Mouse (Mus musculus): ENCODE measurements around the gene Col11a2. TPM values are rescaled to one million over a fixed set of nuclear protein-coding genes. Genes with fewer than 3 reads are reported as not detected.

Col11a2 gene
- polyA plus RNA-seq, 1 experiment from 2014 or later = 53.9 TPM

DNA sequence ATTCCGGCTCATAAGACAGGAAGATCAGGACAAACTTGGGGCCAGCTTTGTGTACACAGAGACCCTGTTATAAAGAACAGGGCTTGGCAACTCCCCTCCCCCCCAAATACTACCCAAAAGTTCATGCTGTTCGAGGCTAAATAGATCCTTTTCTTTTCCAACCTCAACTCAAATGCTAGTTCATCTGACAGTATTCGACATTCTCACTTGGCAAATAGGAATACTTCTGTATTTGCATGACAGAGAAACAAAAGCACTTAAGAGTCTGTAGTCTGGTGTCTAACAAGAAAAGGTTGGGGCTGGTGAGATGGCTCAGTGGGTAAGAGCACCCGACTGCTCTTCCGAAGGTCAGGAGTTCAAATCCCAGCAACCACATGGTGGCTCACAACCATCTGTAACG, 69.2 kb downstream of the Col11a2 start:
- no peak for DNase-seq (ENCODE audit: low spot score)
- ATAC-seq (ENCODE audit: low read depth) = no peak
- Histone ChIP-seq H3K4me2 (ENCODE audit: low read depth, low read length) (no peak overlapping the region), H3K36me3 (ENCODE audit: control insufficient read depth, insufficient read depth, low read length) (peaks cover 47% of the 10 kb centered on the region), H3K4me1 (ENCODE audit: control insufficient read depth, insufficient read depth, low read length) (no peaks in the 10 kb centered on the region), H3K4me3 (ENCODE audit: low read depth, low read length) (no peak overlapping the region), H3K9me3 (ENCODE audit: control insufficient read depth, low read length) (peaks cover 3% of the 10 kb centered on the region; the same call in 1 of the 2 replicates), H3K27me3 (replicated peaks; ENCODE audit: control insufficient read depth, insufficient read depth, low read length) (no peaks in the 10 kb centered on the region), H3K9ac (ENCODE audit: low read depth, low read length) (no peak overlapping the region), H3K27ac (replicated peaks; ENCODE audit: low read depth, low read length) (no peak overlapping the region)
- WGBS = 73% methylated on average over 5 of the region's 6 CpGs

DNA sequence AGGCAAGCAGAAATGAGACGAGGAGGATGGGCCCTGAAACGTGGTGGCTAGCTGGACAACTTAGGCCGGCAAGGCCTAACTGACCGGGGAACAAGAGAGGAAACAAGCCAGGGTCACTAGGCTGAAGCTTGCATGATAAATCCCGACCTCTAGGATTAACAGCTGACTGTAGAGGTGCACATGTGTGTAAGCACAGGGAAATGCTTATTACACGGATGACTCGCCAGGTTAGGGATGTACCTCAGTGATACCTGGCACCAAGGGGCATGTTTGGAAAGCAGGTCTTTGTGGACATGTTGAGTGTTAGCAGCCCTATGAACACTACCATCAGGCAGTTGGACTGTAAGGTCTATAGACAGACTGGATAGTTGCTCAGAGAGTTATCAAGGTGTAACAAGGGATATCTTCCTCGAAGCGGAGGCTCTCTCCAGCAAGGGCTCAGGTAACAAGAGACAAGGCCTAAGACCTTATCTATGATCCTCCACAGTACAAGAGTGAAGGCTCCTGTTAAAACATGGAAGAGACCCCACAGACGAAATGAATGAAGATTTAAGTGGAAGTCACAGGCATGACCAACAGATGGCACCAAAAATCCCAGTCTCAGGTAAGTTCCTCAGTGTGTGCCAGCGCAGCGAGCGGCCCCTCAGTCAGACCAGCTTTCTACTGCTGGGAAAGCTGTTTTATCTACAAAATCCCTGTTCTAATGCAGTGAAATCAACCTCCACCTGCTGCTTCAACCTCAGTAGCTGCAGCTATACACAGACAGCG, 70.0 kb downstream of the Col11a2 start:
- Histone ChIP-seq H3K4me1 (ENCODE audit: control insufficient read depth, insufficient read depth, low read length) (no peaks in the 10 kb centered on the region), H3K4me2 (ENCODE audit: low read depth, low read length) (no peak overlapping the region), H3K9me3 (ENCODE audit: control insufficient read depth, low read length) (peaks cover 3% of the 10 kb centered on the region; the same call in 1 of the 2 replicates), H3K27ac (replicated peaks; ENCODE audit: low read depth, low read length) (no peak overlapping the region), H3K9ac (ENCODE audit: low read depth, low read length) (no peak overlapping the region), H3K27me3 (replicated peaks; ENCODE audit: control insufficient read depth, insufficient read depth, low read length) (no peaks in the 10 kb centered on the region), H3K4me3 (ENCODE audit: low read depth, low read length) (no peak overlapping the region), H3K36me3 (ENCODE audit: control insufficient read depth, insufficient read depth, low read length) (peaks cover 54% of the 10 kb centered on the region)
- ATAC-seq (ENCODE audit: low read depth) (no peak), DNase-seq (ENCODE audit: low spot score) (peak; percentile 34)
- 71% methylated on average over 14 of the region's 14 CpGs for WGBS

DNA sequence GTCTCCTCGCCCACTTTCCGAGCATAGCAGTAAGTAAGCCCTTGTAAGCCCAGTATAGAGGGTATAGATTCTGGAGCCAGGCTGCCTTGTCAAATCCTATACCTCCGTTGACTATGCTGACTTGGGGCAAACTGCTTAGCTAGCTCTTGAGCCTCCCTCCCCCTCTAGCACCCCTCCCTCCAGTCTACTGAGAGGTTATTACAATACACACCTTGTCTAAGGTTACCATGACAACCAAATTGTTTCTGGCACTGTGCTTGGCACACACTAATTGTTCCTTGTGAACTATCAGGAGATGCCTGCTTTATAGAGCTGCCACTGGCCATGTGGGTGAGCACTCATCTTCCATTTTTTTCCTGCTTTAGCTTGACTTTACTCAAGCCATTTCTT, 70.6 kb downstream of the Col11a2 start:
- DNase-seq (ENCODE audit: low spot score) (peak; percentile 44), ATAC-seq (ENCODE audit: low read depth) (peak; percentile 24; the same call in 1 of the 2 replicates)
- H3K4me1 ChIP-seq (ENCODE audit: control insufficient read depth, insufficient read depth, low read length) = no peaks in the 10 kb centered on the region
- peaks cover 60% of the 10 kb centered on the region for H3K36me3 ChIP-seq (ENCODE audit: control insufficient read depth, insufficient read depth, low read length)
- WGBS = 65% methylated on average over 3 of the region's 3 CpGs
- H3K27me3 ChIP-seq (replicated peaks; ENCODE audit: control insufficient read depth, insufficient read depth, low read length) = no peaks in the 10 kb centered on the region
- no peak overlapping the region for H3K9ac ChIP-seq (ENCODE audit: low read depth, low read length)
- H3K4me3 ChIP-seq (ENCODE audit: low read depth, low read length) = no peak overlapping the region
- H3K4me2 ChIP-seq (ENCODE audit: low read depth, low read length) = no peak overlapping the region
- no peak overlapping the region for H3K27ac ChIP-seq (replicated peaks; ENCODE audit: low read depth, low read length)
- peaks cover 3% of the 10 kb centered on the region; the same call in 1 of the 2 replicates for H3K9me3 ChIP-seq (ENCODE audit: control insufficient read depth, low read length)

DNA sequence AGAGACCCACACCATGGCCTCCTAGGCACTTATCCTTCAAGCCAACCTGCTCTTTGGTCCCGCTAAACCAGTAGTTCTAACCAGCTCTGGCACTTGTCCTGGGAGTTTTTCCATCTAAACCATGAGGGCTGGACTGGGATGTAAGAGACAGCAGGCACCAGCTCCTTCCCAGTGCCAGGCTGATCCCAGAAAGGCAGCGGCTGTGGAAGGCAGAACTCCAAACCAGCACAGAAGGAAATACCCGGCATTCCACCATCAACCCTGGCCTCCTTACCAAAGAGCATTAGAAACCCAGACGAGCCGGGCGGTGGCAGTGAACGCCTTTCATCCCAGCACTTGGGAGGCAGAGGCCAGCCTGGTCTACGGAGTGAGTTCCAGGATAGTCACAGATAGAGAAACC, 71.1 kb downstream of the Col11a2 start:
- Histone ChIP-seq H3K9me3 (ENCODE audit: control insufficient read depth, low read length) (peaks cover 3% of the 10 kb centered on the region; the same call in 1 of the 2 replicates), H3K4me3 (ENCODE audit: low read depth, low read length) (no peak overlapping the region), H3K4me1 (ENCODE audit: control insufficient read depth, insufficient read depth, low read length) (no peaks in the 10 kb centered on the region), H3K9ac (ENCODE audit: low read depth, low read length) (no peak overlapping the region), H3K4me2 (ENCODE audit: low read depth, low read length) (no peak overlapping the region), H3K27ac (replicated peaks; ENCODE audit: low read depth, low read length) (no peak overlapping the region), H3K36me3 (ENCODE audit: control insufficient read depth, insufficient read depth, low read length) (peaks cover 65% of the 10 kb centered on the region), H3K27me3 (replicated peaks; ENCODE audit: control insufficient read depth, insufficient read depth, low read length) (no peaks in the 10 kb centered on the region)
- DNase-seq (ENCODE audit: low spot score) (no peak), ATAC-seq (ENCODE audit: low read depth) (no peak)
- 56% methylated on average over 8 of the region's 8 CpGs for WGBS

DNA sequence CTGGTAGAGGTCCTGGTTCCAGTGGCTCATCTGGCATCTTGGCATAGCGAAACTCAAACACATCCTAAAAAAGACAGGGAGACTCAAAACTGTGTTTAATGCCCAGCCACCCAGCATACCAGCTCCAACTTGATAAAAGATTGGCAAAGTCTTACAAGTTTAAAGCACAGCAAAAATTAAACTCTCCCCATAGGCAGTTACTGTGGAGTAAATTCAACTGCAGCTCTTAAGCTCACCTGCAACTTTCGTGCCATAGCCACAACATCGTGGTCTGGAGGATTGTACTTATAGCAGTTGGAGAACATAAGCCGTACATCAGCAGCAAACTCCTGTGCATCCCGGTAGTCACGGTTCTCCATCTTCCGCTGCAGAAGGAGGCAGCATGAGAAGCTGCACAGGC, 74.9 kb downstream of the Col11a2 start:
- WGBS = 94% methylated on average over 7 of the region's 7 CpGs

More for the DNA sequence above, 74.9 kb downstream of the Col11a2 start:
- no peak overlapping the region for H3K9ac ChIP-seq (ENCODE audit: low read depth, low read length)
- H3K4me1 ChIP-seq (ENCODE audit: control insufficient read depth, insufficient read depth, low read length) = peaks cover 7% of the 10 kb centered on the region; the same call in 1 of the 2 replicates
- no peak for DNase-seq (ENCODE audit: low spot score)
- H3K36me3 ChIP-seq (ENCODE audit: control insufficient read depth, insufficient read depth, low read length) = peaks cover 98% of the 10 kb centered on the region
- no peaks in the 10 kb centered on the region for H3K27me3 ChIP-seq (replicated peaks; ENCODE audit: control insufficient read depth, insufficient read depth, low read length)
- no peak overlapping the region for H3K27ac ChIP-seq (replicated peaks; ENCODE audit: low read depth, low read length)
- no peaks in the 10 kb centered on the region for H3K9me3 ChIP-seq (ENCODE audit: control insufficient read depth, low read length)
- no peak overlapping the region for H3K4me2 ChIP-seq (ENCODE audit: low read depth, low read length)
- no peak for ATAC-seq (ENCODE audit: low read depth)
- no peak overlapping the region for H3K4me3 ChIP-seq (ENCODE audit: low read depth, low read length)

MicroRNAs within 50 kb of the gene (microRNA counts, 519-probe panel; counts per million panel counts)
- microRNA mmu-miR-219 = 19.3 counts per million

Small RNAs within 50 kb of the gene (microRNA-seq; reads per million reads assigned to microRNA genes)
- not detected for gene Mir219a-1 (ENCODE audit: borderline number of aligned reads)
- not detected for gene Mir219c (ENCODE audit: borderline number of aligned reads)

Other genes starting within 250 kb of the Col11a2 start
- 38.7 and 39.4 TPM in 2 replicates for gene Kank3, start 228.9 kb upstream of the Col11a2 start, polyA plus RNA-seq (2014; fragmentation: Nextera tagmentation; extraction: Ambion mirVana)
- 1,198 and 1,307 TPM in 2 replicates for gene Rps28, start 214.9 kb upstream of the Col11a2 start, polyA plus RNA-seq (2014; fragmentation: Nextera tagmentation; extraction: Ambion mirVana)
- 479 and 488 TPM in 2 replicates for gene Ndufa7, start 214.9 kb upstream of the Col11a2 start, polyA plus RNA-seq (2014; fragmentation: Nextera tagmentation; extraction: Ambion mirVana)
- 60.5 and 62.3 TPM in 2 replicates for gene Cd320, start 196.3 kb upstream of the Col11a2 start, polyA plus RNA-seq (2014; fragmentation: Nextera tagmentation; extraction: Ambion mirVana)
- gene Gm7029, start 165.6 kb upstream of the Col11a2 start, polyA plus RNA-seq (2014; fragmentation: Nextera tagmentation; extraction: Ambion mirVana) = not detected in 2 replicates
- 5.9 and 7.0 TPM in 2 replicates for gene Kifc1, start 148.8 kb upstream of the Col11a2 start, polyA plus RNA-seq (2014; fragmentation: Nextera tagmentation; extraction: Ambion mirVana)
- gene Platr17, start 134.3 kb upstream of the Col11a2 start, polyA plus RNA-seq (2014; fragmentation: Nextera tagmentation; extraction: Ambion mirVana) = not detected in 2 replicates
- 34.8 and 38.2 TPM in 2 replicates for gene Daxx, start 130.0 kb upstream of the Col11a2 start, polyA plus RNA-seq (2014; fragmentation: Nextera tagmentation; extraction: Ambion mirVana)
- 31.9 and 32.0 TPM in 2 replicates for gene Tapbp, start 123.5 kb upstream of the Col11a2 start, polyA plus RNA-seq (2014; fragmentation: Nextera tagmentation; extraction: Ambion mirVana)
- 8.9 and 11.6 TPM in 2 replicates for gene Zbtb22, start 123.5 kb upstream of the Col11a2 start, polyA plus RNA-seq (2014; fragmentation: Nextera tagmentation; extraction: Ambion mirVana)
- 34.5 and 43.4 TPM in 2 replicates for gene Rgl2, start 109.9 kb upstream of the Col11a2 start, polyA plus RNA-seq (2014; fragmentation: Nextera tagmentation; extraction: Ambion mirVana)
- gene Pfdn6, start 99.1 kb upstream of the Col11a2 start, polyA plus RNA-seq (2014; fragmentation: Nextera tagmentation; extraction: Ambion mirVana) = 122 and 124 TPM in 2 replicates
- gene Wdr46, start 98.8 kb upstream of the Col11a2 start, polyA plus RNA-seq (2014; fragmentation: Nextera tagmentation; extraction: Ambion mirVana) = 15.4 and 20.2 TPM in 2 replicates
- 4.4 and 5.7 TPM in 2 replicates for gene B3galt4, start 87.9 kb upstream of the Col11a2 start, polyA plus RNA-seq (2014; fragmentation: Nextera tagmentation; extraction: Ambion mirVana)
- 38.6 and 41.6 TPM in 2 replicates for gene Vps52, start 83.6 kb upstream of the Col11a2 start, polyA plus RNA-seq (2014; fragmentation: Nextera tagmentation; extraction: Ambion mirVana)
- 2,078 and 2,095 TPM in 2 replicates for gene Rps18, start 83.4 kb upstream of the Col11a2 start, polyA plus RNA-seq (2014; fragmentation: Nextera tagmentation; extraction: Ambion mirVana)
- gene H2-K1, start 39.1 kb upstream of the Col11a2 start, polyA plus RNA-seq (2014; fragmentation: Nextera tagmentation; extraction: Ambion mirVana) = 20.8 and 30.8 TPM in 2 replicates
- gene Ring1, start 14.8 kb upstream of the Col11a2 start, polyA plus RNA-seq (2014; fragmentation: Nextera tagmentation; extraction: Ambion mirVana) = 6.0 and 7.2 TPM in 2 replicates
- 41.3 and 46.1 TPM in 2 replicates for gene H2-Ke6, start 11.4 kb upstream of the Col11a2 start, polyA plus RNA-seq (2014; fragmentation: Nextera tagmentation; extraction: Ambion mirVana)
- 118 and 125 TPM in 2 replicates for gene Slc39a7, start 7.8 kb upstream of the Col11a2 start, polyA plus RNA-seq (2014; fragmentation: Nextera tagmentation; extraction: Ambion mirVana)
- 26.0 and 29.2 TPM in 2 replicates for gene Rxrb, start 7.6 kb upstream of the Col11a2 start, polyA plus RNA-seq (2014; fragmentation: Nextera tagmentation; extraction: Ambion mirVana)
- 0.36 and 0.76 TPM in 2 replicates for gene H2-Oa, start 52.9 kb downstream of the Col11a2 start, polyA plus RNA-seq (2014; fragmentation: Nextera tagmentation; extraction: Ambion mirVana)
- 13.6 and 14.9 TPM in 2 replicates for gene H2-DMa, start 80.1 kb downstream of the Col11a2 start, polyA plus RNA-seq (2014; fragmentation: Nextera tagmentation; extraction: Ambion mirVana)
- 103 and 105 TPM in 2 replicates for gene Brd2, start 83.2 kb downstream of the Col11a2 start, polyA plus RNA-seq (2014; fragmentation: Nextera tagmentation; extraction: Ambion mirVana)
- 0.22 and 0.39 TPM in 2 replicates for gene H2-DMb2, start 103.9 kb downstream of the Col11a2 start, polyA plus RNA-seq (2014; fragmentation: Nextera tagmentation; extraction: Ambion mirVana)
- gene H2-DMb1, start 113.6 kb downstream of the Col11a2 start, polyA plus RNA-seq (2014; fragmentation: Nextera tagmentation; extraction: Ambion mirVana) = 2.8 and 4.3 TPM in 2 replicates
- 5.1 and 7.4 TPM in 2 replicates for gene Tap1, start 148.1 kb downstream of the Col11a2 start, polyA plus RNA-seq (2014; fragmentation: Nextera tagmentation; extraction: Ambion mirVana)
- gene Psmb9, start 148.3 kb downstream of the Col11a2 start, polyA plus RNA-seq (2014; fragmentation: Nextera tagmentation; extraction: Ambion mirVana) = 2.8 and 3.8 TPM in 2 replicates
- gene Psmb8, start 158.3 kb downstream of the Col11a2 start, polyA plus RNA-seq (2014; fragmentation: Nextera tagmentation; extraction: Ambion mirVana) = 10.0 and 12.1 TPM in 2 replicates
- 3.3 and 4.1 TPM in 2 replicates for gene Tap2, start 164.1 kb downstream of the Col11a2 start, polyA plus RNA-seq (2014; fragmentation: Nextera tagmentation; extraction: Ambion mirVana)
- gene H2-Ob, start 199.5 kb downstream of the Col11a2 start, polyA plus RNA-seq (2014; fragmentation: Nextera tagmentation; extraction: Ambion mirVana) = 0.24 TPM in 1 of 2 replicates, not detected in the other
- gene H2-Ab1, start 218.3 kb downstream of the Col11a2 start, polyA plus RNA-seq (2014; fragmentation: Nextera tagmentation; extraction: Ambion mirVana) = 9.4 and 10.1 TPM in 2 replicates
- gene H2-Aa, start 248.4 kb downstream of the Col11a2 start, polyA plus RNA-seq (2014; fragmentation: Nextera tagmentation; extraction: Ambion mirVana) = 4.9 and 5.7 TPM in 2 replicates

Data from embryonic facial prominence, embryonic 14.5 days (tissue).